Mouse (Mus musculus) MEL (cell line): ENCODE results near the gene Rpl41.

ENCODE experiments used
- CTCF ChIP-seq, 3 experiments: IDR thresholded peaks in 2 of 3; conservative IDR thresholded peaks in 1 of 3; 2 replicates each; pipeline ENCODE4 v1.5.1; 2011 to 2012; ENCODE audit warnings: low read length in 3 of 3, low read depth in 2 of 3, mild to moderate bottlenecking in 2 of 3, improper control_type of control experiment in 1 of 3, inconsistent platforms in 1 of 3, mixed read lengths in 1 of 3, moderate library complexity in 1 of 3; ENCODE audit not compliant: control insufficient read depth in 1 of 3, insufficient read depth in 1 of 3, poor library complexity in 1 of 3, severe bottlenecking in 1 of 3
- E2F4 ChIP-seq: IDR thresholded peaks from 2 replicates; pipeline ENCODE4 v1.6.1; 2011; ENCODE audit warnings: low read depth, low read length, improper control_type of control experiment, borderline replicate concordance
- MYC ChIP-seq: IDR thresholded peaks from 2 replicates; pipeline ENCODE4 v1.6.1; 2011; ENCODE audit warnings: low read depth, mild to moderate bottlenecking, low read length, improper control_type of control experiment, moderate library complexity
- POLR2AphosphoS2 ChIP-seq: IDR thresholded peaks from 2 replicates; pipeline ENCODE4 v1.6.1; 2011; ENCODE audit warnings: low read length, improper control_type of control experiment

DNA sequence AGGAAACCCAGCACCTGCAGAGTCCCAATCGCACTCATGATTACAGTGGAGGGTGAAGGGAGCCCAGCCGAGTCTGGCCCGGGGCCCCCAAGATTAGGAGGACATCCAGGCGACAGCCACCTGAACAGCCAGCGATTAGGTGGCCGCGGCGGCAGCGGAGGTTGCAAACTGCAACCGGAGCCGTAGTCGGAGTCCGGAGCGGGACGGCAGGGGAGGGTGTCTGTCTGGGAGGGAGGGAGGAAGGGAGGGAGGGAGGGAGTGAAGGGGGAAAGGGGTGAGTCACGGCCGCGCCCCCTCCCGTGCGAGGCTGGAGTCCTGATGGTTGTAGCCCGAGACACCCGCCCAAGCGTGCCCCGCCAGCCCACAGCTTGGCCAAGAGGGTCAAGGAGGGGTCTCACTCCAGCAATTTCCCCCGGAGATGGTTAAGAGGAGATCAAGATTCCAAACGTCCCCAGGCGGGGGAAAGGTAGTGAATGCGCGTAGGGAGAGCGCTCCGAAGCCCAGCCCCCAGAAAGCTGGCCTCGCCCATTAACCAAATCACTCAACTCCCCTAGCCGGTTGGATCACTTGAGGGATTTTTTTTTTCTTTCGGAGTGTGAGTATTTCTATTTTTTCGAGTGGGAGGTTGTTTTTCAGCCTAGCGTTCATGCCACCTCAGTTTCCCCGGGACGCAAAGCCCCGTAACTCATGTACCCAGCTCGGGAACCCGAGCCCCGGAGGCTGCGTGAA lies 40.5 kb upstream of the Rpl41 start, which contains the start of gene Erbb3:
- TF ChIP-seq CTCF (IDR thresholded peaks at IDR 0.05 in 2 of 3, conservative IDR thresholded peaks at IDR 0.05 in 1 of 3; ENCODE audit: control insufficient read depth in 1 of 3, insufficient read depth in 1 of 3, low read depth in 2 of 3, low read length in 3 of 3, poor library complexity in 1 of 3, severe bottlenecking in 1 of 3) (no peak), E2F4 (no peak), POLR2AphosphoS2 (no peak), MYC (no peak)
